ENCODE assay signal across 8 mouse cellular contexts in genomic region chr13:105294715-105295114, GRCm38 (mm10). TPM values are rescaled to one million over a fixed set of nuclear protein-coding genes. Genes with fewer than 3 reads are reported as not detected.
DNase-seq lines count a peak whose midpoint lies in the region; ATAC-seq and TF ChIP-seq lines count a peak whose summit lies in the region.

Gene Rnf180 (minus strand): TSS chr13:105294815.

- 50% methylated on average over 11 of the region's 11 CpGs for WGBS in heart, embryonic 10.5 days
- WGBS in forebrain, embryonic 16.5 days = 46% methylated on average over 11 of the region's 11 CpGs
- 36% methylated on average over 11 of the region's 11 CpGs for WGBS in limb, embryonic 15.5 days

- TF ChIP-seq EP300 in ES-Bruce4 (IDR thresholded peaks at IDR 0.05; ENCODE audit: insufficient read depth, low read depth, low read length) = no peak

- peaks cover 13% of the 10 kb centered on the region for H3K27me3 ChIP-seq in heart, embryonic 10.5 days (ENCODE audit: insufficient read depth, poor library complexity, severe bottlenecking)
- H3K27me3 ChIP-seq in ES-Bruce4 (ENCODE audit: control insufficient read depth, insufficient read depth, low read length, poor library complexity, severe bottlenecking) = peaks cover 4% of the 10 kb centered on the region; the same call in 1 of the 2 replicates
- no peaks in the 10 kb centered on the region for H3K27me3 ChIP-seq in forebrain, embryonic 16.5 days (replicated peaks; ENCODE audit: control insufficient read depth, insufficient read depth, low read length)
- H3K27me3 ChIP-seq in limb, embryonic 15.5 days = no peaks in the 10 kb centered on the region

- TF ChIP-seq POLR2A in ES-Bruce4 (IDR thresholded peaks at IDR 0.05; ENCODE audit: insufficient read depth, low read length) = no peak

- no peak for DNase-seq in heart, embryonic 10.5 days (ENCODE audit: low spot score)
- DNase-seq in heart, adult 18-20 months = no peak
- no peak for DNase-seq in ovary, postnatal 14 days (ENCODE audit: low spot score)
- DNase-seq in frontal cortex, postnatal 25 days (ENCODE audit: low spot score in 2 of 2) = no peak
- no peak for DNase-seq in retina, postnatal 1 day

- peak within 1 kb of the TSS; percentile 91 for H3K27ac ChIP-seq in heart, embryonic 10.5 days
- no peak within 1 kb of the TSS for H3K27ac ChIP-seq in ES-Bruce4 (ENCODE audit: insufficient read depth, low read length)
- peak within 1 kb of the TSS; percentile 79 for H3K27ac ChIP-seq in forebrain, embryonic 16.5 days (ENCODE audit: low read length)
- H3K27ac ChIP-seq in limb, embryonic 15.5 days = peak within 1 kb of the TSS; percentile 28; the same call in 1 of the 2 replicates

- no peak for ATAC-seq in forebrain, embryonic 16.5 days
- no peak for ATAC-seq in limb, embryonic 15.5 days (ENCODE audit: insufficient number of reproducible peaks, low FRiP score, low TSS enrichment, low read depth)

- peak within 1 kb of the TSS; percentile 85 for H3K4me3 ChIP-seq in heart, embryonic 10.5 days
- peak within 1 kb of the TSS; percentile 74 for H3K4me3 ChIP-seq in ES-Bruce4 (ENCODE audit: low read depth, low read length)
- H3K4me3 ChIP-seq in forebrain, embryonic 16.5 days (replicated peaks; ENCODE audit: low read length) = peak within 1 kb of the TSS; percentile 78
- H3K4me3 ChIP-seq in limb, embryonic 15.5 days = peak within 1 kb of the TSS; percentile 65

- H3K9me3 ChIP-seq in heart, embryonic 10.5 days = no peaks in the 10 kb centered on the region
- H3K9me3 ChIP-seq in ES-Bruce4 (replicated peaks; ENCODE audit: control insufficient read depth, insufficient read depth, low read length, poor library complexity, severe bottlenecking) = no peaks in the 10 kb centered on the region
- no peaks in the 10 kb centered on the region for H3K9me3 ChIP-seq in forebrain, embryonic 16.5 days (ENCODE audit: control insufficient read depth, low read length)
- H3K9me3 ChIP-seq in limb, embryonic 15.5 days = no peaks in the 10 kb centered on the region

- no peaks in the 10 kb centered on the region for H3K36me3 ChIP-seq in heart, embryonic 10.5 days
- no peaks in the 10 kb centered on the region for H3K36me3 ChIP-seq in ES-Bruce4 (ENCODE audit: control insufficient read depth, insufficient read depth, low read length, poor library complexity, severe bottlenecking)
- no peaks in the 10 kb centered on the region for H3K36me3 ChIP-seq in forebrain, embryonic 16.5 days (ENCODE audit: control insufficient read depth, insufficient read depth)
- H3K36me3 ChIP-seq in limb, embryonic 15.5 days = no peaks in the 10 kb centered on the region

- H3K9ac ChIP-seq in ES-Bruce4 (ENCODE audit: low read depth, poor library complexity, severe bottlenecking) = peak within 1 kb of the TSS; percentile 88
- H3K9ac ChIP-seq in forebrain, embryonic 16.5 days (replicated peaks; ENCODE audit: low read depth, low read length) = peak within 1 kb of the TSS; percentile 95
- H3K9ac ChIP-seq in limb, embryonic 15.5 days = peak within 1 kb of the TSS; percentile 54

- peak within 1 kb of the TSS; percentile 62 for H3K4me2 ChIP-seq in forebrain, embryonic 16.5 days (ENCODE audit: low read length)
- H3K4me2 ChIP-seq in limb, embryonic 15.5 days = peak within 1 kb of the TSS; percentile 77

- H3K4me1 ChIP-seq in heart, embryonic 10.5 days = peaks cover 7% of the 10 kb centered on the region
- H3K4me1 ChIP-seq in ES-Bruce4 (ENCODE audit: control insufficient read depth, insufficient read depth, low read length) = no peaks in the 10 kb centered on the region
- peaks cover 20% of the 10 kb centered on the region for H3K4me1 ChIP-seq in forebrain, embryonic 16.5 days (replicated peaks; ENCODE audit: control insufficient read depth, insufficient read depth, low read length)
- peaks cover 7% of the 10 kb centered on the region for H3K4me1 ChIP-seq in limb, embryonic 15.5 days

- no peak for TF ChIP-seq CTCF in ES-Bruce4 (IDR thresholded peaks at IDR 0.05; ENCODE audit: low read depth, low read length)

RNA-seq across cellular contexts. Expression of gene Rnf180, which starts in this region (rescaled TPM):
- 1.5 and 3.2 TPM in 2 replicates for polyA plus RNA-seq in heart, embryonic 10.5 days (2016; fragmentation: Nextera tagmentation; extraction: Ambion mirVana)
- total RNA-seq in heart, adult 18-20 months (2021) = 1 to 10 TPM; 2.3 TPM
- 1.1 and 1.9 TPM in 2 replicates for polyA plus RNA-seq in ES-Bruce4 (2011; ENCODE audit: insufficient read depth, insufficient read length, low read depth, missing spikeins)
- polyA plus RNA-seq in forebrain, embryonic 16.5 days (2015; fragmentation: Nextera tagmentation; extraction: Ambion mirVana) = 46.9 and 50.0 TPM in 2 replicates
- 6.4 and 7.7 TPM in 2 replicates for polyA plus RNA-seq in limb, embryonic 15.5 days (2015; fragmentation: Nextera tagmentation; extraction: Ambion mirVana)
